Mouse (Mus musculus) neural tube, embryonic 10.5 days (tissue): ENCODE measurements at regions not wholly inside any gene's neighbourhood (a gene's known extent, or its start where the extent isn't known, plus 50 kb on each side); places are given as distances from the start of the nearest gene placed in this dataset.

ENCODE experiments used
- DNase-seq: peaks from one replicate; pipeline ENCODE4 v3.0.0-alpha.2; 2017; ENCODE audit warnings: low spot score; ENCODE audit errors: extremely low spot score

GRCm38 (mm10) chr19:56102454-56103080 lies 184.4 kb upstream of the Habp2 start:
- DNase-seq: no peak

- peak; percentile 30 for DNase-seq
Observed at GRCm38 (mm10) chr19:56105073-56105451, 181.9 kb upstream of the Habp2 start.

GRCm38 (mm10) chr19:56105452-56106091 lies 181.4 kb upstream of the Habp2 start:
- DNase-seq: peak; percentile 81

- DNase-seq: no peak
Observed at GRCm38 (mm10) chr19:56108796-56109195, 178.1 kb upstream of the Habp2 start.

GRCm38 (mm10) chr19:56115552-56116284 lies 171.2 kb upstream of the Habp2 start:
- DNase-seq: no peak

- no peak for DNase-seq
Observed at GRCm38 (mm10) chr19:56116285-56116680, 170.7 kb upstream of the Habp2 start.

GRCm38 (mm10) chr19:56120723-56121122 lies 166.2 kb upstream of the Habp2 start:
- no peak for DNase-seq

- DNase-seq: no peak
Observed at GRCm38 (mm10) chr19:56122186-56122585, 164.8 kb upstream of the Habp2 start.

- DNase-seq: no peak
Observed at GRCm38 (mm10) chr19:56131556-56131955, 155.4 kb upstream of the Habp2 start.

- no peak for DNase-seq
Observed at GRCm38 (mm10) chr19:56132911-56133562, 153.9 kb upstream of the Habp2 start.

GRCm38 (mm10) chr19:56133565-56133964 lies 153.4 kb upstream of the Habp2 start:
- no peak for DNase-seq

GRCm38 (mm10) chr19:56134081-56134818 lies 152.7 kb upstream of the Habp2 start:
- DNase-seq: peak; percentile 80

- DNase-seq: no peak
Observed at GRCm38 (mm10) chr19:56135306-56135928, 151.5 kb upstream of the Habp2 start.

- DNase-seq: no peak
Observed at GRCm38 (mm10) chr19:56140540-56140939, 146.4 kb upstream of the Habp2 start.

GRCm38 (mm10) chr19:56144221-56144620 lies 142.7 kb upstream of the Habp2 start:
- DNase-seq: no peak

- DNase-seq: no peak
Observed at GRCm38 (mm10) chr19:56157120-56157519, 129.8 kb upstream of the Habp2 start.

- no peak for DNase-seq
Observed at GRCm38 (mm10) chr19:56162156-56162555, 124.8 kb upstream of the Habp2 start.

GRCm38 (mm10) chr19:56169133-56169997 lies 117.6 kb upstream of the Habp2 start:
- no peak for DNase-seq

GRCm38 (mm10) chr19:56169998-56170274 lies 117.0 kb upstream of the Habp2 start:
- no peak for DNase-seq

- no peak for DNase-seq
Observed at GRCm38 (mm10) chr19:56172454-56172853, 114.5 kb upstream of the Habp2 start.
